Mouse (Mus musculus): ENCODE results near the gene Selenom.

Gene Selenom

DNA sequence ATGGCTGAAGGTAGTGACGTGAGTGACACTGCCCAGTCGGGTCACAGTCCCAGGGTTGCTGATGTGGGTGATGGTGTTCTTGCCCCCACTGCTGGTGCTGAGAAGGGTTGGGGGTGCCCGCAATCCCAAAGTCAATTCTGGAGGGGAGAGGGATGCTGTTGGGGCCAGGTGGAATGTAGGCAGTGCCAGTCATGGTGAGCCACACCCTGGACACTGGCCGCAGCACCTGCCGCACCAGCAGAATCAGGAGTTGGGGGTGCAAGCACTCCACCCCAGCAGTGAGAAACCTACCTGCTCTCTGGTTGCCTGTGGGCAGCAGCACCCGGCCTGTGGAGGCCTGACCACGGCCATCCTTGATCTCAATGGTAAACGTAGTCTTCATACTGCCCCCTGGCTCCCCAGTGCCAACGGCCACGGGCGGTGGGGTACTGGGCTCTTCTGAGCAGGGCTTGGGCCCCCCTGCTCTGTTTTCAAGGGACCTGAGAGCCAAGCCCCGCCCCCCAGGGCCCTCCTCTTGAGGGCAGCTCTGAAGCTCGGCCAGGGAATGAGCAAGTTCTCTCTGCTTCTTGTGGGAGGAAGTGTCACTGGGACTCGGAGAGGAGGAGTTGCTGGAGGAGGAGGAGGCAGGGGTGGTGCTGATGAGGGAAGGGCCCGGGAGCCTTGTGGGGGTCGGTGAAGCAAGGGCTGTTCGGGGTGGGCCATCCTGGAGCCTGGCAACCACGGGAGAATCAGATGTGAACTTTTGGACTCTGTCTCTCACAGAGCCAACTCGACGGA is 15.2 kb downstream of the Selenom start:
- DNase-seq (ENCODE audit: low read depth, low spot score): no peak

DNA sequence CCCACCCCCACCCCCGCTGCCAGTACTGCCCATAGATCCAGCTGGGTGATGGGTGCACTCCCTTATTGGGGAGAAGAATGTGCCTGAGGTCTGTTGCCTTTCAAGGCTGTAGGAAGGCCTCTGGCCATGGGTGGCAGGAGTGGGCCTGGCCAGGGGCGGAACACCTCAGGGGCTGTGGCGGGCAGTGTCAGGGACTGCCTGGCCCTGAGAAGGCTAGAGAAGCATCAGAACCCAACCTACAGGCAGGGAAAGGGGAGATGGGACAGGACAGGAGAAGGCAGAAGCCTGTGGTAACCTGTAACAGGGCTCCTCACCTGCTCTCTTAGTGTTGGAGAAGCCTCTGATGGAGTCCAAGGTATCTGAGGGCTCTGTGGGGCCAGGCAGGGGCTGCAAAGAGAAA is 16.2 kb downstream of the Selenom start:
- DNase-seq (ENCODE audit: low read depth, low spot score): no peak

DNA sequence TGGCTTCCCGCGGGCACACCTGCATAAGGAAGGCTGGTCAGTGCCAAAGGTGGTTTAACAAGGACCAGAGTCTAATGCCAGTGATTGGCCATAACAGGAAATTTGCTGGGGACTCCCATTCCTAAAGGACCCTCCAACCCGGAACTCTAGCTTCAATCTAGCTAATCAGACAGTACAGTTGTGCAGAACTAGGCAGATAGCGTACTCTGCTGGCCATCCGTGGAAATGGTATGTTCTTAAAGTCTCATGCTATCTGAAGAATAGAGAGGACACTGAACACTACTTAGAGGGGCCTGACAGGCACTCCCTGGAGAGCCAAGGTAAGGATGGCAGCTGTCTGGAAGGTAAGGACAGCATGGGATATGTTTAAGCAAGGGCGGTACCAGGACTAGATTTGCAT is 17.1 kb downstream of the Selenom start:
- DNase-seq (ENCODE audit: low read depth, low spot score): peak; percentile 42

DNA sequence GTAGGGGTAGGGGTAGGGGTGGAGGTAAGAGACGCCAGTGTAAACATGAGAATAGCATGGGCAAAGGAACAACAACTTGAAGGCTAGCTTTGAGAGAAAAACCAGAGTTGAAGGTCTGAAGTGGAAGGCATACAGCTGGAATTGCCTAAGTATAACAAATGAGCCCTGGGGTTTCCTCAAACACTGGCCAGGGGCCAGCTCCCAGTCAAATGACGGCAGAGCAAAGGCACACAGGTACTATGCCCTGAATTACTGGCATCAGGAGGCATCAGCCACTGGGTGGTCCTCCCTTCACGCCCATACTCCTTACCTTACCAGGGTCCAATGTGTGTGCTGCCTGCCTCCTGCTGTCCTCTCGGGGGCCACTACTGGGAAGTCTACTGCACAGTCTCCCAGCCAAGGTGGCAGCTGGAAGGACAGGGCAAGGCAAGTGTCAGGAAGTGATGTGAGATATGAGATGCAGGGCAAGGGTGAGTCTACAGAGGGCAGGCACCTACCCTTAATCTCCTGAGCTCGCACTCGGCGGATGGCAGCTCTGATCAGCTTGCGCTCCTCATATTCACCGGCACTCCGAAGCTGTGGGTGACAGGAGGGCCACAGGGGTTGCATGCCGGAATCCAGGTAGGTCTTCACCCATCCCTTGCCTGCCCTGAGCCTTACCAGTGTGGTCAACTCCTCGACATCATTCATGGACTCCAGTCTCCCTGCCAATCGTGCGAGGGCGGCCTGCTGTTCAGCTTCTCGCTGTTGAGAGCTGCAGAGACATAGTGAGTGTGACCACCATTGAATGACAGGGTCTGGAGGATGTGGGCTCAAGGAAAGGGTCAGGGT is 17.8 kb downstream of the Selenom start:
- DNase-seq (ENCODE audit: low read depth, low spot score): no peak

DNA sequence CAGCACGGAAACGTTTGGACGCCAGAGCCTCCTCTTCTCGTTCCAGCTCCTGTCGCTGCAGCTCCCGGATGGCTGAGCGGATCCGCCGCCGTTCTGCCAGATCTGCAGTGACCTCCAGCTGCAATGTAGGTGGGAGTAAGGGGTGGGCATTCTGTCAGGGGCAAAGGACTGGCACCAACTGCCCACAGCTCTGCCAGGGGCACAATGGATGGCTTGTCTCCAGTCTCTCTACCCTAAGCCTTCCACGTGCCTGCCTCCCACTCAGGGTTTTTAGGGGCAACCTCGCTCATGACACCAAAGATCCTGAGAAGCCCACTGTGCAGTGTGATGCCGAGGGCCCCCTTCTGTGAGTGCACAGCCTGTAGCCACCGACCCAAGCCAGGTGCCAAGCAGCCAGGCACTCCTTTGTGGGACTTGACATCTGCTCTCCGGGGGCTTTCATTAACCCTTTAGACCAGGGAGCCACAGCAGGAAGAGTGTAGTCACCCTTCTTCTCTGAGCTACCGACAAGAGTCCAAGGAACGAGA is 19.0 kb downstream of the Selenom start:
- no peak for DNase-seq (ENCODE audit: low read depth, low spot score)

DNA sequence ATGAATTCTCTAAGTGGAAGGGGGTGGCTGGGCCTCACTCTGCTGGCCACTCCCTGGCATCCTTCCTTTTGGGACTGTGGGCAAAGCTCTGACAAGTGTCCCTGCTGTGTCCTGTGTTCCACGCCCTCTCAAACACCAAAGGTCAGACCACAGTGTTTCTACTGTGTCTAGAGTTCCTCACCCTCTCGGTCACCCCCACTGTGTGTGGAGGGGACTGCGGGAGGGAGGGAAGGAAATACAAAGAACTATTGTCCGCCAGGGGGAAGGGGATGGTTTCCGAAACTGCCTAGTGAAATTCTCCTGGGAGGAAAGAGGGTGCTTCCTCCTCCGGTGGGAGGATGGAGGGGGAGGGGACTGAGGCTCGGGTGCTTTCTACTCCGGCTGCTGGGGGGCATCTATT is 20.5 kb downstream of the Selenom start:
- DNase-seq (ENCODE audit: low read depth, low spot score): no peak

DNA sequence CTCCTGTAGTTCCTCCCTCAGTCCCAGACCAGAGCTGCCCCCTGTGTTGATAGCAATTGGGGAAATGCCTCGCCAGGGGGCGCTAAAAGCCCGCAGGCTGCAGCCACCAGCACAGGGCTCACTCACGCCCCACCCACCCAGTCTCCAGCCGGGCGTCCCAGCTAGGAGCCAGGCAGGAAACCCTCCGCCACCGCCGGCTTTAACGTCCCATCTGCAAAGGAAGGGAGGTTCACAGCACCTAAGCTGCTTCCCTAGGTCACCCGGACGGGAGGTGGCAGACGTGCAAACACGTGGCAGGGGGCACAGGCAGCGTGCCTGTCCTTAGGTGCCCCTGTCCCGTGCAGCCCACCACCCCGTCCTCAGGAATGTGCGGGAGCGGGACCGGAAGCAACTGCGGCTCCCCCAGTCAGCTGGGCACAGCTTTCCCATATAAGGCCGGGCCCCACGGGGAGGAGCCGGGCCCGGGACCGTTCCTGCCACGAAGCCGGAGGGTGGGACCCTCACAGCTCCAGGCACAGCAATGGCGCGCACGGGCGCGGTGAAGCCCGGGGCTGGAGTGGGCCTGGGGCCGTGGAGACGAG is 21.0 kb downstream of the Selenom start:
- DNase-seq (ENCODE audit: low read depth, low spot score): peak; percentile 95

DNA sequence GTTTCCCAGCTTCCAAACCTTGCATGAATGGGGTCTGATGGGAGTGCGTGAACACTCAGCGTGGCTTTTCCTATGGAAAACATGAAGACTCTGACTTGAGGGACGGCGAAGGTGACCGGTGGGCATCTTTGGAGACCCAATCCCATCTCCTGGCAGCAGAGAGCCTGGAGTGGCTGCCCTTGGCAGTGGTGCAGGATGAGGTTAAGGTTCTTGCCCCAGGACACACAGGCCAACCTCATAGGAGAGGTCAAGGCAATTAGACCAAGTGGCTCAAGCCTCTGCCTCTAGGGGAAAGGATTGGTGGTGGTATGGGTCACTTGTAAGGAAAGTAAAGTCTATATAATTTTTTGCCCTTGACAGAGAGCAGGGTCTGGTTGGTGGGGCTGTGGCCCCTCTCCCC is 21.6 kb downstream of the Selenom start:
- no peak for DNase-seq (ENCODE audit: low read depth, low spot score)

DNA sequence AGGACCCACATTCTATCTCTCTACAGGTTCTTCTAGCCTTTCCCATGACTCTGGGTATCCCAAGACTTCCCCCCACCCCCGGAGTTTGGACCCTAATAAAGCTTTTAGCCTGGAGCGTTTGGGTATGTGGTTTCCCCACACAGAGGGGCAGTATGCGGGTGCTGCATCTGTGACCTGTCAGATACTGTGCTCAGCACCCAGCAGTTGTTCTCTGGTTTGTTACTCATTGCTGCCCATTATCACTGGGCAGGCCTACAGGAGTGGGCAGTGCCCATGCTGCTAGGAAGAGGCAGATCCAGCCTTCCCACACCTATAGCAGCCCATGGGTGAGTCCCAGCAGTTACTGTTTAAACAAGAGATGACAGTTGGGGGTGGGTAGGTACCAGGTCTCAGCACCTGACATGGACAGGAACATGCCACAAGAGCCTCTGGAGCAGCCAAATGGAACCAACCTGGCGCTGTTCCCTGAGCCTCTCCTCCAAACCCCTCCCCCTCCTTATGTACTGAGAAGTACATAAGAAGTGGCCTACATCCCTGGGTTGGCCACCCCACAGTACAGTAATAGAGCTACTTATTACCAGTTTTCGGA is 22.4 kb downstream of the Selenom start:
- no peak for DNase-seq (ENCODE audit: low read depth, low spot score)

DNA sequence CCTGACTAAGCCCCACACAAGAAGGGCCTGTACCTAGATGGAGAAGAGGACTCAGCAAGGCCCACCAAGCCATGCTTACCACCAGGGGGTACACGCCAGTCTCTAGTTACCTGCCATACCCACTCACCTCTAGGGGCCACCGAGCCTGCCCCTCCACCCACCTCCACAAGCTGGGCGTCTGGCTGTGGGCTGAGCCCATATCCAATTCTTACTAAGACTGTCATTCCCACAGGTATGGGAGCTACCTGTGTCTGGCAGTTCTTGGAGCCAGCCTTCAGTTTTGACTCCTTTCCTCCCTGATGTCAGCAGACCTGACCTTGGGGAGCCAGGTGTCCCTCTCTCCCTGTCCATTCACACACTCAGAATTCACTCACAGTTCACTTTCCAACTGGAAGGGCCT is 23.2 kb downstream of the Selenom start:
- no peak for DNase-seq (ENCODE audit: low read depth, low spot score)

DNA sequence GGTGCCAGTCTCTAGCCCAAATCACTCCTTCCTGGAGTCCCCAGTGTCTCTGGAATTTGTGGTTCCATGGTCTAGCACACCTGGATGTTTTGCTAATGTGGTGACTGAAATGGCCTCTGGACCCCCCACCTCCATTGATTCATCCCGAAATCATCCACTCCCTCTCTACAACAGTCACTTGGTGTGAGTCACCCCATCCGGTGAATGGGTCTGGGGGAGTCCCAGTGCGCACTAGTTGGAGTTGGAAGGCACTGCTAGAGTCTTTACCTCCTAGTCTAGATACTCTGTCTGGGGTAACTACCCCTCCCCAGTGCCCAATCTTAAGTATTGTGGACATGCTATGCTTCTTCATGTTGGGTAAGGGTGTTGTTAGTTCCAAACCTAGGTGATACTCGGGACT is 23.9 kb downstream of the Selenom start:
- no peak for DNase-seq (ENCODE audit: low read depth, low spot score)

DNA sequence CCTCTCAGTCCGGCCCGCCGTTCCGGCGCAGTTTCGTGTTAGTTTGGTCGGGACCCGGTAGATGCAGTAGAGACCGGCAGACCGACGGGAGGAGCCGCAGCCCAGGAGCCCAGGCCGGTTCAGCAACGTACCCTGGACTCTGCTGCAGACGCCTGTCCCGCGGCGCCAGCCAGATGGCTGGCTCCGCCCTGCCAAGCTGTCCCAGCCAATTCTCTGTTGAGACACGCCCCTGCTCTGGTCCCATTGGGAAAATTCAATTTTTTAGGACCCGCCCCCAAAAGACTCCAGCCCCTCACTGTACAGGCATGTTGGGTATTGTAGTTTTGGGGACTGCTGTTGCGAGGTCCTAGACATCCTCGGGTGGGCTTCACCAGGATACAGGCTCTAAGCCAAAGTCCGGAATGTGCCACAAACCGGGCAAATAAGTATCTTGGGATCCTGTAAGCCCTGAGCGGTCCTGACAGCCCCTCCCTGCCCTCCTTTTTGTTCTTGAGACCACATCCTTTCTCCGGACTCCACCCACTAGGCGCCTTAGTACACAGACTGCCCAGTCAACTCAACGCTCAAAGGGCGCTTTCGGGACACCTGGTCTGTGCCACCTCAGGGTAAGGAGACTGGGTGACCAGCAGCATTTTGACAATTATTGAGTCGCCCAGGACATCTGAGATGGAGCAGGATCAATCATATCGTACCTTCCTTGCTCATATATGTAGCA is 24.8 kb downstream of the Selenom start:
- DNase-seq (ENCODE audit: low read depth, low spot score): peak; percentile 97

DNA sequence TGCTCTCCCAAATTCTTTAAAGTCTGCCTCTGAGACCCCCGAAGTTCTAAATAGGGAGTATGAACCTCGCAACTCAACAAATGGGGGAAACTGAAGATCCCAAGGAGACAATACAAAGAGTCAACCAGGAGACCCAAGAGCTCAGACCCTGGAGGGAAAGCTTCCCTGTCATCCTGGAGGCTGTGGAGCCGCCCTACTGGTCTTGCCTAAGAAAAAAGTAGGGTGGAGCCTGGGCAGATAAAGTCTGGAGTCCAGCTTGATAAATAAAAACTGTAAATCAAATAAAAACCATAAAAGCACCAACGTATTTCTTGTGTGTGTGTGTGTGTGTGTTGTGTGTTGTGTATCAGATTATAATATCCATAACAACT is 25.3 kb downstream of the Selenom start:
- DNase-seq (ENCODE audit: low read depth, low spot score): peak; percentile 44

DNA sequence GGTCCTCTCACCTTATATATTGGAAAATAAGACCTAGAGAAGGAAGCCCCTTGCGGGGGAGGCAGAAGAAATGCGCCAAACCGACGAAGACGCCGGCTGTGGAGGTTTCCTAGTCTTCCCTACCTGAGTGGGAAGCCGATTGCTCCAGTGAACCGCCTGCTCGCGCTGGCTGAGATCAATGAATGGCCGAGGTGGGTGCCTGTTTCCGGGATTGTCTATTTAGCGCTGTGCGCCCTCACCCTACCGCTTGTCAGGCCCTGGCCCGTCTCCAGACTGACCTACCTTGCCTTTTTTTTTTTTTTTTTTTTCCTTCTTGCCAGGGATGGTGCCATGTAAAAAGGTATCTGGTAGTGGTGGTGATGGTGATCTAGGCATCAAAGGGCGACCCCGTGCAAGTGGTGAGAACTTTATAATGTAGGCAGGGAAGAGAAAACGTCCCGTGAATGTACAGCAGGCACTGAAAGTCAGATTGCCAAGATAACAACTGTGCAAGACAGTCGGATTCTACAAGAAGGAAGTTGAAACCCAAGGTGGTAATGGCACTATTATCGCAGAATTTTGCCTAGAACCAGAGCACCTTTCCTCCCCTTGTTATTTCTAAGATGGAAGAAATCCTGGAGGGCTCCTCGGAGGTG is 26.1 kb downstream of the Selenom start, which contains the start of gene Smtn:
TSS of gene Smtn (minus strand) at position 162 of the 635 bp plus-strand sequence.
- no peak for DNase-seq (ENCODE audit: low read depth, low spot score)

DNA sequence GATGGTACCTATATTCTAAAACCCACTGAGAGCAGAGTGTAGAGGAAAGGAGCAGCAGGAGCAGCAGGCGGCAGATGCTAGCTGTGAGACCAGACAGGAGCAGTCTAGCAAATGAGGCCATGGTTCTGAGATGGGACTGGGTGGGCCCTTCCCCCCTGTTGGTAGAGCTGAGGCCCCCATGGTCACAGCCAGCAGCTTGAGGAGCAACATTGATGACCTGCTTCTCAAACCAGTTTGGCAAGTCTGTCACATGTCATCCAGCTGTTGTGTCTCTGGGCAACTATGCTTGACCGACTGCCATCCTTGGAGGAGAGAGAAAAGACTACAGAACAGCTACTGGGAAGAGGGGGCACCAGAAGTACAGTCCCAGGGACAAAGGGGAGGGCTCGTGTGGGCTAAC is 27.4 kb downstream of the Selenom start:
- DNase-seq (ENCODE audit: low read depth, low spot score): no peak

DNA sequence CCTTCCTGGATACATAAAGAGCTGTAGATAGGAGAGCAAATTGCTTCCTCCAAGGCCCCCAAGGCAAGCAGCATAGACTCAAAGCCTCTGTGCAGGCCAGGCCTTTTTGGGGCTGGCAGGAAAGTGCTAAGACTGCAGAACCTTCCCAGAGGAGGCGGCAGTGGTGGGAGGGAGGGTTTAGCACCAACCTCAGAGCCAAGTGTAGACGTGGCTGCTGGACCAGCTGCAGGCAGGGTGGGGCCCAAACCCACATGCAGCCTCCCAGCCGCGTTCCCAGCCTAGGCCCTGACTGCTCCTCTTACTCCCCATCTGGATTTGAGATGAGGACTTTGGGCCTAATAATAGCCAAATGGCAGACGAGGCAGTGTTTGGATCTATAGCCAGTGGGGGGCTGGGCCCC is 28.5 kb downstream of the Selenom start:
- no peak for DNase-seq (ENCODE audit: low read depth, low spot score)

DNA sequence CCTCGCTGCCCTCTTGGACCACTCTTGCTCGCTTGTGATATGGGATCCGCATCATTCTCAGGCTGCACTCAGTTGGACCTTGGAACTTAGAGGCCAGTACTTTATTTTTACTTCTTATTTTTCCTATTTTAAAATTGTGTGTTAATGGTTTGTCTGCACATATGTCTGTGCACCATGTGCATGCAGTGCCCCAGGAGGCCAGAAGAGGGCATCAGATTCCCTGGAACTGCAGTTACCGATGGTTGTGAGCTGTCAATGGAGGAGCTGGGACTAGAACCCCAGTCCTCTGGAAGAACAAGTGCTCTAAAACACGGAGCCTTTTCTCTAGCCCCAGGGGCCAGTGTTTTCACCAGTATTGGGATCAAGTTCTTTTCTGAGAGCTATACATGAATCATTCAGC is 29.9 kb downstream of the Selenom start:
- DNase-seq (ENCODE audit: low read depth, low spot score): peak; percentile 46

DNA sequence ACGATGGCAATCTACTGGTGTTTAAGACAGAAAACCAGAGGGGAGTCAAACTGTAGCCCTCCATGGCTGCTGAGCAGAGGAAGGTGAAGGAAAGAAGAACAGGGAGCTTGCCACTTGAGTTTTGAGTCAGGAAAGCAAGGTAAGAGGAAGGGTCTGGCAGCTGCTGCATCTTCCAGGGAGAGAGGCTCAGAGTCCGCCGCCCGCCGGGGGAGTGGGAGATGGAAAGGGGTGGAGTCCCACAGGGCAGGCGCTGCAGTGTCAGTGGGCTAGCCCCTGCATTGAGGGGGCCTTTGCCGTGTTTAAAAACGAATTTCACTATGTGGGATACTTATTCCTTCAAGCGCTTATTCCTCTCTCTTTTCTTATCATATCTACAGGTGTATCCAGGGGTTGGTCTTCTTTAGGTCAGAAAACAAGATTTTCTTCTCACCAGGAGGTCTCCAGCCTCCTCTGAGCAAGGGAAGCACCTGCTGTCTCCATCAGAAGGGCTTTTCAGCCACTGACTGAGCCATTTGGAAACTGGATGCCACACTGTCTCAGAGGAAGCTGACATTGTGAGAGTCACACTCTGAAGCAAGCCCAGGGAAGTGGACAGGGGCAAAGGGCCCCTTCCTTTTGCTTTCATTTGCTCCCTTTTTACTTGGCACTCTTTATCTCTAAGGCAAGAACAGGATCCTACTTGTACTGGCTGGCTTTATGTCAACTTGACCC is 31.2 kb downstream of the Selenom start:
- peak; percentile 41 for DNase-seq (ENCODE audit: low read depth, low spot score)

DNA sequence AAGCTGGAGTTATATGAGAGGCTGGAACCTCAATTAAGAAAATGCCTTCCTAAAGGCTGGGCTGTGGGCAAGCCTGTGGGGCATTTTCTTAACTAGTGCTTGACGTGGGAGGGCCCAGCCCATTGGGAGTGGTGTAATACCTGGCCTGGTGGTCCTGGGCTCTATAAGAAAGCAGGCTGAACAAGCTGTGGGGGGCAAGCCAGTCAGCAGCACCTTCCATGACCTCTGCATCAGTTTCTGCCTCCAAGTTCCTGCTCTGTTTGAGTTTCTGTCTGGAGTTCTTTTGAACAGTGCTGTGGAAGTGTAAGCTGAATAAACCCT is 31.7 kb downstream of the Selenom start:
- DNase-seq (ENCODE audit: low read depth, low spot score): no peak

DNA sequence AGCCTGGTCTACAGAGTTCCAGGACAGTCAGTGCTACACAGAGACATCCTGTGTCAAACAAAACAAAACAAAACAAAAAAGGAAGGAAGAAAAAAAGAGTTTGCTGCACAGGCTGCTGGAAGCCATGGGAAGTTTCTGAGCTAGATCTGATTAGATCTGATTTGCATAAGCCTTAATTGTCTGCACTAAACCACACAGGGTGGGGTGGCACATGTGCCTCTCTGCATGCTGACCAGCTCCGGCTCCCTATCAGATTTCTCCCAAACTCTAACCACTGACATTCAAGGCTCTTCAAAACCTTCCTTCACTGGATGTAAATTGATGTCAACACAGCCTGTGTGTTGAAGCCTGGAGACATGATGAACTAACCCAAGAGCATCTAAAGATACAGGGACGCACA is 32.6 kb downstream of the Selenom start:
- no peak for DNase-seq (ENCODE audit: low read depth, low spot score)
